Mouse (Mus musculus) liver, embryonic 14.5 days (tissue): ENCODE measurements around the gene Nop2.

Experiments
- CTCF ChIP-seq: IDR thresholded peaks from 2 replicates; pipeline ENCODE4 v1.5.1; 2016; ENCODE audit warnings: antibody characterized with exemption, low read depth, control low read depth
- EP300 ChIP-seq: IDR thresholded peaks from 2 replicates; pipeline ENCODE4 v1.6.1; 2016; ENCODE audit warnings: antibody characterized with exemption, low read depth

GRCm38 (mm10) chr6:125087937-125088336 is 43.8 kb upstream of the Nop2 start:
- TF ChIP-seq CTCF: no peak
- no peak for TF ChIP-seq EP300
